Mouse (Mus musculus) adrenal gland, adult (tissue): ENCODE results near the gene Wnt9b.

ENCODE experiments used
- DNase-seq, 2 experiments: peaks; one replicate each; pipeline ENCODE4 v3.0.0; 2022 to 2023; ENCODE audit warnings: low spot score in 1 of 2; ENCODE audit not compliant: inconsistent age in 2 of 2

The Wnt9b gene

GRCm38 (mm10) chr11:103685261-103685736 lies 64.3 kb downstream of the Wnt9b start:
- DNase-seq: peak; percentile 41 to 63

GRCm38 (mm10) chr11:103683667-103684334 lies 65.8 kb downstream of the Wnt9b start:
- DNase-seq: peak; percentile 90 to 93
